Mouse (Mus musculus) left cerebral cortex, adult 2 months (tissue): ENCODE measurements around the gene Tnp1. TPM values are rescaled to one million over a fixed set of nuclear protein-coding genes. Genes with fewer than 3 reads are reported as not detected.

Experiments used
- DNase-seq, 2 experiments: peaks; one replicate each; pipeline ENCODE4 v3.0.0; 2021 to 2022; ENCODE audit warnings: low spot score in 2 of 2, mixed read lengths in 1 of 2; ENCODE audit errors: extremely low spot score in 1 of 2
- H3K27ac ChIP-seq: fragments of 200-600 bp; 2 replicates; pipeline ENCODE4 v1.8.1; 2022
- H3K4me3 ChIP-seq: fragments of 200-600 bp; 2 replicates; pipeline ENCODE4 v1.8.1; 2022
- CTCF ChIP-seq: fragments of 200-600 bp; IDR thresholded peaks from 2 replicates; pipeline ENCODE4 v1.8.1; 2022; ENCODE audit warnings: antibody characterized with exemption, mild to moderate bottlenecking, moderate library complexity
- intact Hi-C: fragments of 180-260 bp; cut with DNase I; formaldehyde crosslinking; loops from one replicate; pipeline ENCODE4 v1.15.1; 2025
- long read RNA-seq, 2 experiments: library from polyadenylated mRNA; stranded (forward); transcript quantifications; one replicate each; pipeline ENCODE4 v2.0.0; 2021; ENCODE audit warnings: borderline mapping rate in 2 of 2
- total RNA-seq, 2 experiments: library from RNA; stranded (reverse); gene quantifications; 2 replicates each; pipeline ENCODE4 v1.2.3; 2021

The Tnp1 gene
- not detected for total RNA-seq
- long read RNA-seq, experiment 1, result 0 reads
- long read RNA-seq, experiment 2, result 0 reads

DNA sequence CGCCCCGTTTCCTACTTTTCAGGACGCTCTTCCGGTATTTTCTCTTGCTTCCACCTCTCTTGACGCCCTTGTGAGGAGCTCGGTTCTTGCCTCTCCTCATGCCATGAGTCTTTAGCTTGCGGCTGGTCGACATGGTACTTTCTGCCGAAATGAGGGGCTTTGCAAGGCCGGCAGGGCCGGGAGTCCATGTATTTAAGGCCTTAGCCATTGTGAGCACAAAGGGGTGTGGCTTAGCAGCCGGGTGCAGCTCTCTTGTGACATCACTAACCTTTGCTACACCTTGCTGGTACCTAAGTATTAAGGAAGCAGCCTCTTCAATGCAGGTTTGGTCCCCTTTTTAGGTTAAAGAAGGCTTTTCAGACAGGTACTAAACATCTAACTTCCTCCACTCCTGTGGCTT lies at the start of gene Tnp1:
Tnp1 (minus strand) TSS at position 179 of the 400 bp plus-strand sequence.
- no peak for DNase-seq
- Histone ChIP-seq H3K4me3 (no peak within 1 kb of the TSS), H3K27ac (no peak within 1 kb of the TSS)
- intact Hi-C loops, result no loop called here
- no peak for TF ChIP-seq CTCF

DNA sequence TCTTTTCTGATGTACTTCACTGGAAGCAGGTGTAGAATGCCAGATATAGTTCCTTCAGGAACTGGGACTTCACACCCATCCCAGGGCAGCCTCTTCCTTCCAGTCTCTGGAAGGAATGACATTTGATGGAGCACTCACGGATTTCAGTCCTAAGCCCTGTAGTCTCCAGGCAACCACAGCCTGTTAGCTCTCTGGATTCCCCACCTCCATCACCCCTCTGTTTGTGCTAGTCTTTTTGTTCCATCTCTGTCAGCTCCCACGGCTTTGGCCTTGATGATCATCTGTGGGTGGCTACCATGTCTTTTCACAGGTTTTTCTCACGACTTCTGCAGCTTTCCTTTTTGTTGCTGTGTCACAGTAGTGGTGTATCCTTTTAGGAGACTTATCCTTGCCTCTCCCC lies 48.6 kb upstream of the Tnp1 start:
- Histone ChIP-seq H3K27ac (no peak overlapping the region), H3K4me3 (no peak overlapping the region)
- intact Hi-C loops, result no loop called here
- peak; percentile 13 to 22 for DNase-seq
- TF ChIP-seq CTCF, result no peak

DNA sequence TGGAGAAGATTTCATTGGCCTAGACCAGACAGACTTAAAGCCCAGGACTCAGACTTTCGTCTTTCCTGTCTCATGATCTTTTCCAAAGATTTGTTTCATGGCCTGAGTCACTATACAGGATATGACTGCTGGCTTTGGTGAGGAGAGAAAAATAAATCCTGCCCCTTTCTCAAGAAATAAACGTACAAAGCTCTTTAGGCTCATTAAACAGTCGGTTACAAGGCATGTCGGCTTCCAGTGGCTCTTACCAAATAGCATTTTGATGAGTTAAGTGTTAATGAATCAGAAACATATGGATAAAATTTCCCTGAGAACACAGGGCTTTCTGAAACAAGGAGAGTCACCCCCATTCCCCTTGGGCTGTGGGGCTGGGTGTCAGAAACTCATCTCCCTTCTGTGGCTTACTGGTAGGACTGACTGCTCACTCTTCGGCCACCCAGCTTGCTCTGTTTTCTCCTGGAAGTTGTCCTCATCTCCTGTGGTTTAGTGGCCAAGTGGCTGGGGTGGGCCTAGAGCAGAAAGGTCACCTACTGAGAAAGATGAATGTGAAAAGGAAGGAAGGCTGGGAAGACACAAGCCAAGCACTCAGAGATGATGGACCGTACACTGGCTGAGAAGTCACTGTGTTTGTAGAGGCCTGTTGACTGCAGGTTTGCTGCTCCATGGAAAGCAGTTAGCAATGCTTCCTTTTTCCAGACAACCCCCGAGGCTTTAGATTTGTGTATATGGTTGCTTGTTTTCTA lies 46.0 kb upstream of the Tnp1 start:
- Histone ChIP-seq H3K27ac (no peak overlapping the region), H3K4me3 (no peak overlapping the region)
- intact Hi-C loops, result no loop called here
- no peak for DNase-seq
- no peak for TF ChIP-seq CTCF

DNA sequence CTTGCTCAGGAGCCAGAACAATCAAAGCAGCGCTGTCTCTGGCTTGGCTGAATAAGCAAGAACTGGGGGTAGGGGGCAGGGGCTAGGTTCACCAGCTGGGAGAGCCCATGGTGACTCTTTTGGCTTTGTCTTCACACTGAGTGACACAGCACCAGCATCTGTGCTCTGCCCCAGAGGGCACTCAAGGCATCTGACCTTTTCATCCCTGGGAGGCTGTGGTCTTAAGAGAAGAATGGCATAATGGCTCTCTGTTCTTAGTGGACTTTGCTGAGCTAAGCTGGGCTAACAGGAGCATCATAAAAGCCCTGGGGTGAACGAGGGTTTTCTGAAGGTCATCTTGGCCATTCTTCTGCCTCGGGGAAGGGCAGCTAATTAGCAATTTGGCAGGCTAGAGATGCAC lies 44.6 kb upstream of the Tnp1 start:
- intact Hi-C loops, result no loop called here
- no peak for TF ChIP-seq CTCF

DNA sequence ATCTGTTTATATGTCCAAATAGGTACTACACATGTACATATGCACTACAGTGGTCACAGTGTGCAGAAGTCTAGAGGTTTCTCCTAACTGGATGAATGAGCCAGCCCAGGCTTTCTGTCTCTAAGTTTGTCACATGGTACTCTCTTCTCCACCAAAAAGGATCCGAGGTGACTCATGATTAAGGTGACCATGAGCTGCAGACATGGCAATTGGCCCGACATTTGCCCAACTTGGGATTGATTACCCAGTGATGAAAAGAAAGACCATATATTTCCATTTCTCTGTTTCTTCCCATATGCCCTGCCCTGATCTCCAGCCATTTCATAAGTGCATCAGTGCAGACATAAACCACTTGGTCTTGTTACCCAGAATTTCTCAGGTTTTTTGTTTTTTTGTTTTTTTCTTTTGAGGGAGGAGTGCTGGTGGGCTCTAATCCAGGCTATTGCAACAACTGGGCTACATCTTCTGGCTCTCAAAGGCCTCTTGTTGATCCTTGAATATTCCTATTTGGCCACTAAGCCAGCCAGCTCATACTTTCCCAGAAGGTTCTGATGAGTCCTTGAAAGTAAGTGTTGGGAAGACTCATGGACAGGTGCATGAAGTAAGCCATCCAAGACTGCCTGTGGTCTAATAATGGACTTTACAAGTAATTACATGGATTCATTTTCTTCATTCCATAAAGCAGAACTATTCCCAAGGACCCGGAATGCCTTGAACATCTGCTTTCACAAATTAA lies 40.7 kb upstream of the Tnp1 start:
- intact Hi-C loops, result no loop called here
- TF ChIP-seq CTCF, result no peak
- Histone ChIP-seq H3K27ac (no peak overlapping the region), H3K4me3 (no peak overlapping the region)
- no peak for DNase-seq

More for the DNA sequence above, 44.6 kb upstream of the Tnp1 start:
- Histone ChIP-seq H3K27ac (no peak overlapping the region), H3K4me3 (no peak overlapping the region)
- DNase-seq, result no peak

DNA sequence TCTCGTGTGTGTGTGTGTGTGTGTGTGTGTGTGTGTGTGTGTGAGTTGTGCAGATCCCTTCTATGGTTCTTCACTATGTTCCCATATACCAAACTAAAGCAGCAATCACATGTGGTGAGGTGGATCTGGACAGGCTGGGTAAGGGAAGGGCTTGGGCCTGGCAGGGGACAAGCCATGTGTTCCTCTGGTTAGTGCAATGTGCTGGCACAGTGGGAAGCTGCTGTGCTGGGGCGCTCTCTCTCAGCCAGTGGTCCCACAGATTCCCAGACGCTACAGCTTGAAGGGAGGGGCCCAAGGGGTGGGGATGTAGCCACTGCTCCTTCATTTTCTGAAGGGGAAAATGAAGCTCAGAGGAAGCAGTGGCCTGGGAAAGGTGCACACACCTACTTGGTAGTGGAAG lies 40.1 kb upstream of the Tnp1 start:
- no peak overlapping the region for H3K4me3 ChIP-seq
- DNase-seq, result no peak
- no peak overlapping the region for H3K27ac ChIP-seq
- TF ChIP-seq CTCF, result no peak
- intact Hi-C loops, result no loop called here

DNA sequence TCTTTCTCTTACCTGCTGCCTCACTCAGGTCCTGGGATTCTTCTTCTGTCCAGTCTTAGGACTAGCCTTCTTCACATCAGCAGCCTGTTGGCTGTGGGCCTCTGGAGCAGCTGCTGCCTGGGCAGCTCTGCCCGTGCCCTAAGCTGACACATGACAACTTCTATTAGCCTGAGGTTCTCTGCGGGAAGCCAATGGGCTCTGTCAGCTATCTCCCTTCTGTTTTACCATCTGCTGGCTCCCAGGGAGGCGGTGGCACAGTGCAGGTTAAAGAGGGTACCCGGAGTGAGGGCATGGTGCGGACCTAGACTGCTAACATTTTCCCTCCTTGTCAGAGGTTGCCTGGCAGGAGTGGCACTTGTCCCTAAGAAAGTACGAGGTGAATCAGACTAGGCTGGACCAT lies 39.5 kb upstream of the Tnp1 start:
- no peak for DNase-seq
- no peak for TF ChIP-seq CTCF
- H3K4me3 ChIP-seq, result no peak overlapping the region
- intact Hi-C loops, result no loop called here
- no peak overlapping the region for H3K27ac ChIP-seq

DNA sequence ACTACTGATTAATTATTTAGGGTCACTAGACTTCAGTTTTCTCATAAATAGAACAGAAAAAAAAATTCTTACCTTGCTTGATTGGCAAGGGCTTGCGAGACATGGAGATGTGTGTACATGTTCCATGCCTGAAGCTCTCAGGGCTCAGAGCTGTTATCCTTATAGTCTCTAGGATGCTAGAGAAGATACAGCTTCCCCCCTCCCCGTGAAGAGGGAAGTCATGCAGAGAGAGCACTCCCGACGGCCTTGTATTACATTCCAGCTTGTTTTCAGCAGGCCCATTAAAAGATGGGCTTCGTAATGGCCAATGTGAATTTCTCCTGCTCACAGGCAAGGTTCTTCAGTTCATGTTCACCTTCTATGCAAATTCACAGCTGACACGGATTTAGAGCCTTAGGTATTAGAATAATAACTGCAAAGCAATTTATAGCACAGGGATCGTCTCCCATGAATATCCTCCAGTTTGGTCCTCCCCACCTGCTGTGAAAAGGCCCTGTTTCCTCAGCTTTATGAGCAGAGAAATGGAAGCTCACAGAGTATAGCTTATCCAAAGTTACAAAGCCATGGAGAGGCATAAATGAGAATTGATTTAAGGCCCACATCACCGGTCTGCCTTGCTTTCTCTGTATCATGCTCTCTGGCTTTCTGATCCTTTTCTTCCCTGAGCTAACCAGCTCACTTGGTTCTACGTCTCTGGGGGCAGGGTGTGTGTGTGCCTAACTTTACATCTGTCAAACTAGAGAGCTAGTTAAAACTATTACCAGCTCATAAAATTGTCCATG lies 38.0 kb upstream of the Tnp1 start:
- Histone ChIP-seq H3K27ac (no peak overlapping the region), H3K4me3 (no peak overlapping the region)
- intact Hi-C loops, result no loop called here
- TF ChIP-seq CTCF, result no peak
- DNase-seq, result no peak

DNA sequence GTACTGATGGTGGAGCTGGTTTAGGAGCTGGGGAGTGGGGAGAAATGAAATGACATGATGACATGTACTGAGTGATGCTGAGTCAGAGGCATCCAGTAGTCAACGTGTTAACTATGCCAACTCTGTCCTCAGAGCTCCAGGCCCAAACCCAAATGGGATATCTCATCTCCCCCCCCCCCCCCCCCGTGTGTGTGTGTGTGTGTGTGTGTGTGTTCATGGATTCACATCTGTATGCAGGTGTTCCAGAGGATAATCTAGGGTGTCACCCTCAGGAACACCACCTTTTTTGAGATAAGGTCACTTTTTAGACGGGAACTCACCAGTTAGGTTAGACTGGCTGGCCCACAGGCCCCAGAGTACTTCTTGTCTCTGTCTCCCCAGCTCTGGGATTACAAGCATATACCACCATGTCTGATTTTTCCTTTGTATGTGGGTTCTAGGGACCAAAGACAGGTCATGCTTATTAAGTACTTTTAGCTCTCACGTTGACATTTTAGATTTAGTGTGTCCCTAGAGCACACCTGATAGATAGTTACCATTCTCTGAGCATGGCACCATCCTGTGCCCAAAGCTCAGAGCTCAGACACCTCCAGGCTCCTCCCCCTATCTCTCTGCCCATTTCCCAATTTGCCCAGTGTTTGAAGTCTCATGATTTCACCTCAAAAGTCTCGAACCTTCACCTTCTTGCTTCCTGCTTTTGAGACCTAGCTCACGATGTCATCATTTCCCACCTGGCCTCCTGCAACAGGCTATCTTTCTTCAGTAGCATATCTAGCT lies 31.4 kb upstream of the Tnp1 start:
- DNase-seq, result no peak
- H3K27ac ChIP-seq, result no peak overlapping the region
- TF ChIP-seq CTCF, result no peak
- no peak overlapping the region for H3K4me3 ChIP-seq
- intact Hi-C loops, result no loop called here

DNA sequence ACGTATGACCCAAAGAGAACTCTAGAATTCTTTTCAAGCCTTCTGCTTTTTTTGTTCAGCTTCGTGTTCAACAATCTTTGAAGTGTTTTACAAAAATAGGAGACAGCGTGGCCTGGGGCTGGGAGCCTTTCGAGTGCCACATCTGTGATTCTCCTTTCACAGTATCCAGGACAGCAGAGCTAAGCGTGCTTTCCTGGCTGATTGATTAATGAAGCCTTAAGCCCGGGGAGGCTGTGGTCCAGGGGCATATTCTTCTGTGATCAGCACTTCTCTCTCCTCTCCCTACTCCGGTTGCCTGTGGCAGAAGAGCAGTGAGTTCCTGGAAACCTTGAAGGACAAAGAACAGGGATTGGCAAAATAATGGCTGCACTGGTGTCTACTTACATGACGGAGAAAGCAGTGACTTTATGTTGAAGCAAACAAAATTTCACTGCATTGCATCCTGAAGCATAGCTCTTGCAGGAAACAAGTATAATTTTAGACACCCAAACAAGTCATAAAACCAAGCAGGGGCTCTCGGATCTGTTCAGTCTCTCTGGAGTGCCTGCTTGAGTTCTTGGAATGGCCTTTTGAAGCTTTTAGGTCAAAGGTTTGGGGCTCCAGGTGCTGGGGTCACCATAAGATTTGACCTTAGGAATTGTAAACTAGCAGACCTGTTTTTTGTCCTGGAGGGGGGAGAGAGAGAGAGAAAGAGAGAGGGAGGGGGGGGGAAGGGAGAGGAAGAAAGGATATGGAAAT lies 30.4 kb upstream of the Tnp1 start:
- no peak overlapping the region for H3K4me3 ChIP-seq
- intact Hi-C loops, result no loop called here
- no peak for DNase-seq
- H3K27ac ChIP-seq, result no peak overlapping the region
- no peak for TF ChIP-seq CTCF

DNA sequence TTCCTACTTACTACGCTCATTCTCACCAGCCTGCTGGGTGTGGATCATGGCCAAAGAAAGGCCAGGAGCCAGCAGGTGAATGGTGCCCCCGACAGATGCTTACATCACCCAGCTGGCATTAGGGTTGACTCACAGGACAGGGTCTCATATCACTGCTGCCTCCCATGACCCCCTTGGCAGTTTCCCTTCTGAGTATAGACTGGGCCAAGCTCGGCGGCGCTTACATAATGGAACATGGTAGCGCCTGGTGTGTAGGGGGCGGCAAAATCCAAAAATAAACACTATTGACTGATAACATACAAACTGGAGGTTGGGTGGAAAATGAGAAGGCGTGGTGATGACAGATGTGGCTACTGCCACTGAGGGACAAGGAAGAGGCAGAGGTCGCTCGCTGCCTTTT lies 28.0 kb upstream of the Tnp1 start:
- intact Hi-C loops, result no loop called here
- TF ChIP-seq CTCF, result no peak
- H3K27ac ChIP-seq, result no peak overlapping the region
- H3K4me3 ChIP-seq, result no peak overlapping the region
- DNase-seq, result no peak
